Mouse (Mus musculus) lung, postnatal 0 days (tissue): ENCODE measurements around the gene Jak2. TPM values are rescaled to one million over a fixed set of nuclear protein-coding genes. Genes with fewer than 3 reads are reported as not detected.

Experiments
- ATAC-seq: fragments of 200-750 bp; cut with Nextera tagmentation; 2 replicates; pipeline ENCODE4 v1.8.0; 2017; ENCODE audit warnings: moderate library complexity
- DNase-seq: peaks from one replicate; pipeline ENCODE4 v3.0.0-alpha.2; 2016; ENCODE audit warnings: low spot score
- H3K27ac ChIP-seq: fragments of 300-500 bp; sonication (generic); 2 replicates; pipeline ENCODE4 v1.5.1; 2014; ENCODE audit warnings: antibody characterized with exemption, mild to moderate bottlenecking, low read length, mixed read lengths
- H3K27me3 ChIP-seq: fragments of 300-500 bp; sonication (generic); replicated peaks from 2 replicates; pipeline ENCODE4 v1.6.1; 2014; ENCODE audit warnings: low read length, mixed read lengths; ENCODE audit not compliant: insufficient read depth
- H3K36me3 ChIP-seq: fragments of 300-500 bp; sonication (generic); 2 replicates; pipeline ENCODE4 v1.6.1; 2014; ENCODE audit warnings: low read length, mixed read lengths; ENCODE audit not compliant: insufficient read depth
- H3K4me1 ChIP-seq: fragments of 300-500 bp; sonication (generic); 2 replicates; pipeline ENCODE4 v1.6.1; 2014; ENCODE audit warnings: antibody characterized with exemption, low read depth, low read length, mixed read lengths; ENCODE audit not compliant: insufficient read depth
- H3K4me2 ChIP-seq: fragments of 300-500 bp; sonication (generic); replicated peaks from 2 replicates; pipeline ENCODE4 v1.6.1; 2014; ENCODE audit warnings: low read depth, mild to moderate bottlenecking, low read length, moderate library complexity, mixed read lengths
- H3K4me3 ChIP-seq: fragments of 300-500 bp; sonication (generic); 2 replicates; pipeline ENCODE4 v1.5.1; 2014; ENCODE audit warnings: low read depth, low read length
- H3K9ac ChIP-seq: fragments of 300-500 bp; sonication (generic); replicated peaks from 2 replicates; pipeline ENCODE4 v1.6.1; 2014; ENCODE audit warnings: low read depth, mild to moderate bottlenecking
- H3K9me3 ChIP-seq: fragments of 300-500 bp; sonication (generic); 2 replicates; pipeline ENCODE4 v1.6.1; 2016; ENCODE audit warnings: low read length, mixed read lengths
- CTCF ChIP-seq: IDR thresholded peaks from 2 replicates; pipeline ENCODE4 v1.5.1; 2016; ENCODE audit warnings: antibody characterized with exemption, mild to moderate bottlenecking
- EP300 ChIP-seq: IDR thresholded peaks from 2 replicates; pipeline ENCODE4 v1.6.1; 2016; ENCODE audit warnings: antibody characterized with exemption, mild to moderate bottlenecking, control low read depth
- WGBS: fragments of 180-500 bp; shearing (Covaris S2); extraction: QIAGEN DNeasy Blood & Tissue Kit; methylation state at CpG from one replicate; pipeline ENCODE4 v1.1.7; 2014; 5-methylcytosine and 5-hydroxymethylcytosine counted together
- polyA plus RNA-seq: library from polyadenylated mRNA; unstranded; fragments of >200 nt; fragmentation: Nextera tagmentation; extraction: Ambion mirVana; gene quantifications from 2 replicates; pipeline ENCODE4 v1.2.1, GENCODE M21; 2015

Jak2 gene
- polyA plus RNA-seq, 1 experiment from 2014 or later = 9.6 TPM

- 78% methylated on average over 6 of the region's 6 CpGs for WGBS
- ATAC-seq (no peak), DNase-seq (no peak)
- Histone ChIP-seq H3K27ac (no peak overlapping the region), H3K36me3 (no peaks in the 10 kb centered on the region), H3K4me2 (no peak overlapping the region), H3K4me3 (no peak overlapping the region), H3K27me3 (no peaks in the 10 kb centered on the region), H3K9me3 (no peaks in the 10 kb centered on the region), H3K4me1 (no peaks in the 10 kb centered on the region), H3K9ac (no peak overlapping the region)
- TF ChIP-seq CTCF (no peak), EP300 (no peak)
Measured at GRCm38 (mm10) chr19:29342281-29342680, 90.7 kb downstream of the Jak2 start.

DNA sequence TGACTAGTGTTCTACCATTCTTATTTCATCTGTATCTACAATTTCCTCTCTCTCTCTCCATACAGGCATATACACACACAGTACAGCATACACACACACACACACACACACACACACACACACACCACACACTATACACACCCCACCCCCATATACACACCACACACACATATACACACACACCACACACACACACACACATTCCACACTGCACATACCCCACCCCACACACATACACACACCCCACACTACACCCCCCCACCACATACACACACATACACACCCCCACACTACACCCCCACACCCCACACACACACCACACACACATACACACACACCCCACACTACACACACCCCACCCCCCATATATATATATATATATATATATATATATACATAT lies 93.2 kb downstream of the Jak2 start:
- Histone ChIP-seq H3K27me3 (no peaks in the 10 kb centered on the region), H3K27ac (no peak overlapping the region), H3K4me2 (no peak overlapping the region), H3K4me1 (no peaks in the 10 kb centered on the region), H3K4me3 (no peak overlapping the region), H3K36me3 (no peaks in the 10 kb centered on the region), H3K9me3 (no peaks in the 10 kb centered on the region), H3K9ac (no peak overlapping the region)
- DNase-seq (no peak), ATAC-seq (no peak)
- TF ChIP-seq CTCF = no peak

- Histone ChIP-seq H3K9ac (no peak overlapping the region), H3K9me3 (no peaks in the 10 kb centered on the region)
- ATAC-seq = no peak
Measured at GRCm38 (mm10) chr19:29345636-29346035, 94.0 kb downstream of the Jak2 start.

GRCm38 (mm10) chr19:29350991-29351390 lies 99.4 kb downstream of the Jak2 start:
- Histone ChIP-seq H3K27me3 (no peaks in the 10 kb centered on the region), H3K4me3 (no peak overlapping the region), H3K27ac (no peak overlapping the region), H3K36me3 (no peaks in the 10 kb centered on the region), H3K4me2 (no peak overlapping the region), H3K9ac (no peak overlapping the region), H3K9me3 (no peaks in the 10 kb centered on the region), H3K4me1 (no peaks in the 10 kb centered on the region; the same call in 1 of the 2 replicates)
- WGBS = 34% methylated on average over 5 of the region's 5 CpGs
- ATAC-seq (no peak), DNase-seq (no peak)
- no peak for TF ChIP-seq EP300
- no peak for TF ChIP-seq CTCF

More at GRCm38 (mm10) chr19:29345636-29346035, 94.0 kb downstream of the Jak2 start:
- TF ChIP-seq CTCF = no peak
- TF ChIP-seq EP300 = no peak
- H3K4me1 ChIP-seq = no peaks in the 10 kb centered on the region
- no peak overlapping the region for H3K4me3 ChIP-seq
- H3K36me3 ChIP-seq = no peaks in the 10 kb centered on the region
- no peak overlapping the region for H3K4me2 ChIP-seq
- 64% methylated on average over 6 of the region's 6 CpGs for WGBS
- no peak for DNase-seq
- H3K27ac ChIP-seq = no peak overlapping the region
- H3K27me3 ChIP-seq = no peaks in the 10 kb centered on the region

DNA sequence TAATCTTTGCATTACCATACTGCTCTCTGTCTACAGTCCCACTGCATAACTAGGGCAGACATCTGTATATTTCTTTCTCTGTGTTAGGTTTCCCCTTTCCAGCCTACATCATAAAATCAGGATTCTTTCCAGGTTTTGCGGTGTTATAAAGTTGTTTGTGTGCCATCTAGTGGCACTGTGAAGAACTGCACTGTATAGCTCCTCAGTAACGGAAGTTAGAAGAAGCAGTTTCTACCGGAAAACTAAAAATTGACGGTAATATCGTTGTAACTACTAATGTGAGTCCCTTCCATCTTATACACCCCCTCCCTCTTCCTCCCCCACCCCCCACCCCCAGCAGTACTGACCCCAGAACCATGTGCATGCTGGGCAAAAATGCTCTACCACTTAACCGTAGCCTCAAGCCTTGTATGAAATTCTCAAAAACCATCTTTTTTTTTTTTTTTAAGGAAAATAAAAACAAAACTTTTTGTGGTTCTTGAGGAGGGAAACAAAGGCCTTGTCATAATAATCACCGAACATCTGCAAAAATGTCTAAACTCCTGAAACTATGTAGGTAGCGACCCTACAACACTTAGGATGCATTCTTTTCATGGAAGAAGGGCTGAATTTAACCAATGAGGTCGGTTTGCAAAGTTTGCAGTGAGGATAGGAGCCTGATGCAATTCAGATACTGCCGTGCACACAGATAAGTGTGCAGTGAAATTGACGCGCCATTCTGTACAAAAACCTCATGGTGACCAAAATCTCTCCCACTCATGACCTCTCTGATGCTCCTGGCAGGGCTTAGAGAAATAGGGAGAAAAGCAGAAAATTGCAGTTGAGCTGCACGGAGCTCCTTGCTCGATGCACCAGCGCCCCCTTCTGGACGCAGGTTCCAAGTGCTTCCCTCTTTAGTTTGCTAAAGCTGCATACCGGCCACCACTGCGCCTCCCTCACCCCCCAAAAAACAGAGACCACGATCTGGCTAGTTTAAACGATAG lies 103.6 kb downstream of the Jak2 start:
- no peaks in the 10 kb centered on the region; the same call in 1 of the 2 replicates for H3K4me1 ChIP-seq
- H3K36me3 ChIP-seq = 0 out of 2 replicates have a peak, but pooled peaks cover 9% of the 10 kb centered on the region
- DNase-seq = peak; percentile 91
- WGBS = 2% methylated on average over 20 of the region's 20 CpGs
- peak overlapping the region; percentile 20 for H3K4me3 ChIP-seq
- TF ChIP-seq CTCF = peak; percentile 94
- no peak; the same call in 1 of the 2 replicates for TF ChIP-seq EP300
- H3K9me3 ChIP-seq = no peaks in the 10 kb centered on the region
- ATAC-seq = peak; percentile 81
- no peak overlapping the region for H3K27ac ChIP-seq
- no peak overlapping the region for H3K9ac ChIP-seq
- H3K27me3 ChIP-seq = no peaks in the 10 kb centered on the region
- H3K4me2 ChIP-seq = peak overlapping the region; percentile 64

- Histone ChIP-seq H3K9me3 (no peaks in the 10 kb centered on the region), H3K4me2 (no peak overlapping the region), H3K9ac (no peak overlapping the region), H3K4me3 (no peak overlapping the region), H3K4me1 (no peaks in the 10 kb centered on the region), H3K27me3 (no peaks in the 10 kb centered on the region), H3K36me3 (0 out of 2 replicates have a peak, but pooled peaks cover 9% of the 10 kb centered on the region), H3K27ac (no peak overlapping the region)
- TF ChIP-seq EP300 (no peak), CTCF (no peak)
- WGBS = 88% methylated on average over 11 of the region's 11 CpGs
- no peak for DNase-seq
- ATAC-seq = no peak
Measured at GRCm38 (mm10) chr19:29356281-29356680, 104.7 kb downstream of the Jak2 start.
